Mouse (Mus musculus): ENCODE measurements around the gene Xrcc2.

DNA sequence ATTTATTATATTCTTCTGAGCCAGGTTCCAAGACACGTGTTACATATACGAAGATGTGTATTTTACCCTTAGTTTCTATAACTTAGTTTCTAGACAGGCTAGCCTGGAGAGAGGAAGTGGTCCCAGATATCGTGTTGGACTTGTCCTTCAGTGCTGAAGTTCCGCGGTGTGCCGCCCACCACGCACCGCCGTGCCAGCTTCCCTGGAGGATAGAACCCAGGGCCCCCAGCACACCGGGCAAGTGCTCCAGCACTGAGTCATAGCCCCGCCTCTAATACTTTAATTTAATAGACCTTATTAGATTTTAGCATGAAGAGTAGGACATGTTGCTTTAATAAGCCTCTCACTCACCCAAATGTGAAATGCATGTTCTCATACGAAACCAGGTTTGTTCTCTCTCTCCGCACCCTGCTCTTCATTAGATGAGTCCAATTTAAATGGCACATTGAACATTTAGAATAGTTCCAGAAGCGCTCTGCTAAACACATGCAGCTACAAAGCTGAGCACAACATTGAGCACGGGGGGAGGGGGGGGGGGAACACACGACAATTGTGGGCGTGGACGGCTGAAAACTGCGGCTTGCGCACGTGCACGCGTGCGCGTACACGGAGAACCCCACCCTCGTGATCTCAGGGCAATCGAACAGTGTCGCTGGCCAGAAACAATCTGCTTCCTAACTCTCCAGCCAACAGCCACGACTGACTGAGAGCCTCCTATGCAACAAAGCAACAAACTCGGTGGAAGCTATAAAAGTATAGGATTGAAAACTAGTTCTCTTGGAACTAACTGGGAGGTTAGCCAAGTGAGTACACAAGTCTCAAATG is 33.7 kb downstream of the Xrcc2 start:
- TF ChIP-seq CTCF (conservative IDR thresholded peaks at IDR 0.05; ENCODE audit: low read length) (no peak), NANOG (IDR thresholded peaks at IDR 0.05; ENCODE audit: borderline replicate concordance, low read length) (no peak), POU5F1 (IDR thresholded peaks at IDR 0.05; ENCODE audit: borderline replicate concordance, low read length) (no peak)

Data from E14TG2a.4 (cell line).